Mouse (Mus musculus) limb, embryonic 10.5 days (tissue): ENCODE data around the gene Cct3. TPM values are rescaled to one million over a fixed set of nuclear protein-coding genes. Genes with fewer than 3 reads are reported as not detected.
"Not testable (repeated sequence)": the region's sequence is repeated elsewhere in the genome, so short reads cannot be mapped to it uniquely, and the experiment has no call there.

ENCODE experiments used
- DNase-seq: peaks from one replicate; pipeline ENCODE4 v3.0.0-alpha.2; 2017; ENCODE audit warnings: low spot score
- H3K27ac ChIP-seq: fragments of 300-500 bp; sonication (generic); 2 replicates; pipeline ENCODE4 v1.5.1; 2016; ENCODE audit warnings: mild to moderate bottlenecking
- H3K27me3 ChIP-seq: fragments of 300-500 bp; sonication (generic); 2 replicates; pipeline ENCODE4 v1.6.1; 2016; ENCODE audit warnings: low read depth, mild to moderate bottlenecking; ENCODE audit not compliant: poor library complexity, severe bottlenecking
- H3K36me3 ChIP-seq: fragments of 300-500 bp; sonication (generic); 2 replicates; pipeline ENCODE4 v1.6.1; 2016; ENCODE audit warnings: mild to moderate bottlenecking, moderate library complexity
- H3K4me1 ChIP-seq: fragments of 300-500 bp; sonication (generic); 2 replicates; pipeline ENCODE4 v1.6.1; 2016
- H3K4me3 ChIP-seq: fragments of 300-500 bp; sonication (generic); 2 replicates; pipeline ENCODE4 v1.5.1; 2016; ENCODE audit warnings: mild to moderate bottlenecking, moderate library complexity
- H3K9me3 ChIP-seq: fragments of 300-500 bp; sonication (generic); replicated peaks from 2 replicates; pipeline ENCODE4 v1.6.1; 2016; ENCODE audit warnings: mild to moderate bottlenecking
- WGBS: fragments of 180-500 bp; shearing (Covaris S2); methylation state at CpG from one replicate; pipeline ENCODE4 v1.1.7; 2016; 5-methylcytosine and 5-hydroxymethylcytosine counted together
- polyA plus RNA-seq: library from polyadenylated mRNA; unstranded; fragments of >200 nt; fragmentation: Nextera tagmentation; extraction: Ambion mirVana; gene quantifications from 2 replicates; pipeline ENCODE4 v1.2.1, GENCODE M21; 2016

The Cct3 gene
- polyA plus RNA-seq, 1 experiment from 2014 or later: 834 TPM

- WGBS: 84% methylated on average over 2 of the region's 2 CpGs
Measured at GRCm38 (mm10) chr3:88276121-88276520, 20.8 kb upstream of the Cct3 start.

DNA sequence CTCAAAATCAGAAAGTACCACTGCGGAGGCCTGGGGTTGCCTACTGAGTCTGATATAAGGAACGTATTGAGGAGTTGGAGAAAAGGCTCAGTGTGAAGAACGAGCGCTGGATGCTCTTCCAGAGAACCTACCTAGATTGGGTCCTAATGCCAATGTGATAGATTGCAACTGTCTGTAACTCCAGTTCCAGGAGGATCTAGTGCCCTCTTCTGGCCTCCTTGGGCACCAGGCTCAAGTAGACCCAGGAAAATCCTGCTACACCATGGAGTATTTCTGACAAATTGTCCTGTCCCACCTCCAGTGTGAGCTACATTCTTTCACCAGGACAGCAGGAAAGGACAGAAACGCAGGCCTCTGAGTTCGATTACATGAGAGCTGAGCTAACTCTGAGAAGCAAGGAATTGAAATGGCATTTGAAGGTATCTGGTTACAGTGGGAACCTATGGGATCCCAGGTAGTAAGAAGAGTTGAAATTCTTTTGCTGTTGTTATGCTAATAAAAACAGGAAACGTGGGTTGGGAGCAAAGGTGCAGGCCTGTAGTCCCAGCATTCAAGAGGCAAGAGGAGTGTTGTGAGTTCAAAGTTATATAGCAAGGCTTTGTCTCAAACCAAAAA is 20.3 kb upstream of the Cct3 start:
- no peak overlapping the region for H3K27ac ChIP-seq
- WGBS: 41% methylated on average over 7 of the region's 7 CpGs
- H3K4me3 ChIP-seq: no peak overlapping the region
- H3K36me3 ChIP-seq: no peaks in the 10 kb centered on the region
- no peak for DNase-seq
- no peaks in the 10 kb centered on the region for H3K27me3 ChIP-seq
- H3K9me3 ChIP-seq: no peaks in the 10 kb centered on the region
- H3K4me1 ChIP-seq: no peaks in the 10 kb centered on the region

More at GRCm38 (mm10) chr3:88276121-88276520, 20.8 kb upstream of the Cct3 start:
- no peak overlapping the region for H3K27ac ChIP-seq
- H3K9me3 ChIP-seq: no peaks in the 10 kb centered on the region
- H3K36me3 ChIP-seq: no peaks in the 10 kb centered on the region
- no peak for DNase-seq
- H3K4me1 ChIP-seq: no peaks in the 10 kb centered on the region
- H3K27me3 ChIP-seq: no peaks in the 10 kb centered on the region
- H3K4me3 ChIP-seq: no peak overlapping the region

- Histone ChIP-seq H3K27ac (no peak overlapping the region), H3K36me3 (peaks cover 2% of the 10 kb centered on the region; the same call in 1 of the 2 replicates), H3K4me3 (no peak overlapping the region), H3K27me3 (no peaks in the 10 kb centered on the region), H3K4me1 (no peaks in the 10 kb centered on the region), H3K9me3 (no peaks in the 10 kb centered on the region)
- WGBS: 83% methylated on average over 2 of the region's 2 CpGs
- no peak for DNase-seq
Measured at GRCm38 (mm10) chr3:88280035-88280434, 16.9 kb upstream of the Cct3 start.

GRCm38 (mm10) chr3:88281141-88281916 is 15.6 kb upstream of the Cct3 start:
- H3K27me3 ChIP-seq, H3K27ac ChIP-seq, DNase-seq, H3K4me3 ChIP-seq, H3K9me3 ChIP-seq, H3K36me3 ChIP-seq, H3K4me1 ChIP-seq: not testable (repeated sequence)
- 70% methylated on average over 11 of the region's 11 CpGs for WGBS

- 97% methylated on average over 14 of the region's 14 CpGs for WGBS
- H3K4me1 ChIP-seq, H3K9me3 ChIP-seq: not testable (repeated sequence)
Measured at GRCm38 (mm10) chr3:88284815-88285564, 11.9 kb upstream of the Cct3 start.

DNA sequence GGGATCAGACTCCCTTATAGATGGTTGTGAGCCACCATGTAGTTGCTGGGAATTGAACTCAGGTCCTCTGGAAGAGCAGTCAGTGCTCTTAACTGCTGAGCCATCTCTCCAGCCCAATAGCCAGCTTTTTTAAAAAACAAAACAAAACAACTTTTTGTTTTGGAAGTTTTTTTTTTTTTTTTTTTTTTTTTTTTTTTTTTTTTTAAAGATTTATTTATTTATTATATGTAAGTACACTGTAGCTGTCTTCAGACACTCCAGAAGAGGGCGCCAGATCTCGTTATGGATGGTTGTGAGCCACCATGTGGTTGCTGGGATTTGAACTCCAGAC is 11.4 kb upstream of the Cct3 start:
- not testable (repeated sequence) for H3K27ac ChIP-seq, H3K4me1 ChIP-seq, H3K9me3 ChIP-seq, DNase-seq, H3K27me3 ChIP-seq, H3K4me3 ChIP-seq
- peaks cover 17% of the 10 kb centered on the region for H3K36me3 ChIP-seq
- 58% methylated on average over 2 of the region's 2 CpGs for WGBS

More at GRCm38 (mm10) chr3:88284815-88285564, 11.9 kb upstream of the Cct3 start:
- H3K4me3 ChIP-seq, H3K27ac ChIP-seq, H3K27me3 ChIP-seq, DNase-seq: not testable (repeated sequence)
- H3K36me3 ChIP-seq: peaks cover 17% of the 10 kb centered on the region

DNA sequence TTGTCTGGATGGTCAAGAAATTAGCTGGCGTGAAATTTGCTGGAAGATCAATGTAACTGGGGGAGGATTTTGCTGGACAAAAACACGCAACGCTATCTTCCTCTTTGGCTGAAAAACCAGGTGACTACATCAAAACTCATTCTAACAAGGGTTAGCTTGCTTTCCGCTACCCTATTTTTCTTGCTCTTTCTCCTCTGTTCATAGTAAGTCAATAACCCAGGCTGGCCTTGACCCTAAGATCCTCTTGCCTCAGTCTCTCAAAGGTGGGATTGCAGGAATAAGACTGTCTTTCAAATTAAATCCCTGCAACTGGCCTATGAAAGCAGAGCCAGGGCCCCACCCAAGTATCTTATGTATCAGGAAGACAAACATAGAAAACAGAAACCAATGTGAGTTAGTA is 9.8 kb upstream of the Cct3 start, which contains the start of gene Gm38392:
Gene Gm38392 (minus strand): TSS at position 101 of the 400 bp plus-strand sequence.
- Histone ChIP-seq H3K36me3 (peaks cover 17% of the 10 kb centered on the region), H3K4me3 (no peak within 1 kb of the TSS), H3K4me1 (no peaks in the 10 kb centered on the region), H3K27me3 (no peaks in the 10 kb centered on the region), H3K27ac (no peak within 1 kb of the TSS), H3K9me3 (no peaks in the 10 kb centered on the region)
- DNase-seq: no peak
- 93% methylated on average over 4 of the region's 4 CpGs for WGBS

DNA sequence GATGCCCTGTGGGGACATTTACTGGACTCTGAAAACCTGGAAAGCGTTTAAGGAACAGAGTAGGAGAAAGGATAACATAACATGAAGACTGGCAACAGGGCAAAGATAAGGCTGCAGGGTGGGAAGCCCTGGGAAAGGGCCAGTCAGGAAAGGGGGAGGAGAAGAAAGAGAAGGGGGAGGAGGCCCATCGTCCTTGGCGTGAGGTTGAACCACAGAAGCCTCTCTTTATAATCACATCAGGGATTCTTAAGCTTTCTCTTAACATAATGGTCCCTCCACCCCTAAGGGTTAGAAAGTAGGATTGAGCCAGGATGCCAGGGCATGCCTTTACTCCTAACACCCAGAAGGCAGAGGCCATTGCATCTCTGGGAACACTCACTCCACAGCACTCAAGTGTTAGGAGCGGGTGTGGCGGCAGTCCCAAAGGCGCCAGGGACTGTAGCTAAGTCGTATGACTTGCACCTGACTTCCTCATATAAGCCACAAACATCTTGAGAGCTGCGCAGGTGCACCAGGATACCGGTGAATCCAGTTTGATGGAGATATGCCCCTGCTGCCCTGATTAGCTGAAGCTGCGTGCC is 8.7 kb upstream of the Cct3 start:
- H3K27me3 ChIP-seq, H3K4me1 ChIP-seq, H3K27ac ChIP-seq, H3K4me3 ChIP-seq, DNase-seq, H3K9me3 ChIP-seq: not testable (repeated sequence)
- peaks cover 17% of the 10 kb centered on the region for H3K36me3 ChIP-seq
- WGBS: 87% methylated on average over 10 of the region's 10 CpGs

DNA sequence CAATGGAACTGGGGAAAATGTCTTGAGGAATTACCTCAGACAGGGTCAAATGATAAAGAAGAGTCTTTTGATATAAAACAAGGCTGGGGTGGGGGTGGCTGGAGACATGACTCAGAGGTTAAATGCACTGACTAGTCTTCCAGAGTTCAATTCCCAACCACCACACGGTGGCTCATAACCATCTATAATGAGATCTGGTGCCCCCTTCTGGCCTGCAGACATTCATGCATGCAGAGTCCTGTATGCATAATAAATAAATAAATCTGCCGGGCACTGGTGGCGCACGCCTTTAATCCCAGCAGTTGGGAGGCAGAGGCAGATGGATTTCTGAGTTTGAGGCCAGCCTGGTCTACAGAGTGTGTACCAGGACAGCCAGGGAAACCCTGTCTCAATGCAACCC is 4.9 kb upstream of the Cct3 start:
- Histone ChIP-seq H3K4me1 (peaks cover 5% of the 10 kb centered on the region), H3K36me3 (peaks cover 9% of the 10 kb centered on the region; the same call in 1 of the 2 replicates), H3K4me3 (no peak overlapping the region), H3K9me3 (no peaks in the 10 kb centered on the region), H3K27me3 (no peaks in the 10 kb centered on the region), H3K27ac (no peak overlapping the region)
- DNase-seq: peak; percentile 40
- WGBS: 63% methylated on average over 4 of the region's 4 CpGs

DNA sequence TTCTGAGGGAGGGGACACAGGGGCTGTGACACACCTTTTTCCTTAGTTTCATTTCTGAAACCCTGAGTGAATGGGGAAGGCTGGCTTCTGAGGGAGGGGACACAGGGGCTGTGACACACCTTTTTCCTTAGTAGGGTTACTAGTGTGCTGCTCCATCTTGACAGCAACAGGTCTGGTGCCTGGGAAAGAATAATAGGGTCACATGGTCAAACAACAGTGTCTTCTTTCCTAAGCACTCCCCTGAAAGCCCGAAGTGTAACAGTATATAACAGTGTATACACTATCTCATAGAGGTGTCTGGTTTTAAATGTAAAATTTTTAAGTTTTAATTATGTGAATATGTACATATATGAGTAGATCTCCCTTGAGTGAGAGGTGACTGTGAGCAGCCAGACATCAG is 1.6 kb upstream of the Cct3 start:
- not testable (repeated sequence) for DNase-seq, H3K9me3 ChIP-seq, H3K27me3 ChIP-seq
- 79% methylated on average over 1 of the region's 1 CpGs for WGBS
- Histone ChIP-seq H3K27ac (peak overlapping the region; percentile 95), H3K4me3 (peak overlapping the region; percentile 86), H3K4me1 (peaks cover 15% of the 10 kb centered on the region), H3K36me3 (peaks cover 27% of the 10 kb centered on the region)

DNA sequence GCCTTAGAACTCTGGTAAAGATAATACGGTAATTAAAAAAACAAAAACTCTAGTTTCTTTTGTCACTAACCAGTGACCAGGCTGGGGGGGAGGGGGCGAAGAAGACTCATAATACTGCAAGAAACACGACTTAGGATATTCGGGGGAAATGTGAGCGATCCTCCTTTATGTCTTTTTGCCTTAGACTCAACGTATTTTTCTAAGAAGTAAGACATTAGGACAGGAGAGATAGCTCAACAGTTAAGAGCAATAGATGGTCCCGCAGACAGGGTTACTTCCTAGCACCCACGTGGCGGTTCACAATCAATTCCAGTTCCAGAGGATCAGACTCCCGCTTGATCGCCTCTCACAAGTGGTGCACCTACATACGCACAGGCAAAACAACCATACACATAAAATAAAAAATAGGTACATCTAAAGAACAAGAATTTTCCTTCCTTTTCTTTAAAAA is 781 bp upstream of the Cct3 start:
- Histone ChIP-seq H3K27me3 (no peaks in the 10 kb centered on the region), H3K27ac (peak overlapping the region; percentile 95), H3K9me3 (no peaks in the 10 kb centered on the region), H3K36me3 (peaks cover 35% of the 10 kb centered on the region), H3K4me1 (peaks cover 15% of the 10 kb centered on the region), H3K4me3 (peak overlapping the region; percentile 86)
- peak; percentile 34 for DNase-seq
- 1% methylated on average over 12 of the region's 12 CpGs for WGBS

- peak overlapping the region; percentile 86 for H3K4me3 ChIP-seq
- peaks cover 15% of the 10 kb centered on the region for H3K4me1 ChIP-seq
- peak overlapping the region; percentile 95 for H3K27ac ChIP-seq
- H3K27me3 ChIP-seq: no peaks in the 10 kb centered on the region
- WGBS: under 1% methylated on average over 30 of the region's 30 CpGs
- H3K36me3 ChIP-seq: peaks cover 48% of the 10 kb centered on the region
- no peaks in the 10 kb centered on the region for H3K9me3 ChIP-seq
- DNase-seq: no peak
Measured at GRCm38 (mm10) chr3:88297321-88297851, 470 bp downstream of the Cct3 start.
